11 mouse cellular contexts compared by ENCODE assay signal in genomic region chr5:120571056-120571740, GRCm38 (mm10). TPM values are rescaled to one million over a fixed set of nuclear protein-coding genes. Genes with fewer than 3 reads are reported as not detected.
A peak's percentile ranks its signal among the peaks of the same experiment; 100 is the strongest.
DNase-seq lines count a peak whose midpoint lies in the region; ATAC-seq lines count a peak whose summit lies in the region.
"Had no signal": no experiment of that assay in that cellular context is flagged by ENCODE, and none has a peak within 500 bp of the region (broad histone marks: within the 10 kb centered on the region; RNA-seq: fewer than 3 reads in every experiment).

No protein-coding gene starts in this region.

- no peak overlapping the region for H3K4me2 ChIP-seq in heart, embryonic 15.5 days
- H3K4me2 ChIP-seq in hindbrain, embryonic 15.5 days, result no peak overlapping the region
- H3K4me2 ChIP-seq in limb, embryonic 13.5 days (replicated peaks), result peak overlapping the region; percentile 20
- H3K4me2 ChIP-seq: midbrain, embryonic 12.5 days had no signal

- peaks cover 54% of the 10 kb centered on the region for H3K4me1 ChIP-seq in heart, embryonic 15.5 days (replicated peaks)
- peaks cover 47% of the 10 kb centered on the region for H3K4me1 ChIP-seq in brown adipose tissue, adult 24 weeks (ENCODE audit: control insufficient read depth, insufficient read depth, insufficient read length, low read length)
- peaks cover 61% of the 10 kb centered on the region for H3K4me1 ChIP-seq in hindbrain, embryonic 15.5 days (replicated peaks)
- H3K4me1 ChIP-seq in limb, embryonic 13.5 days, result peaks cover 70% of the 10 kb centered on the region

- H3K4me3 ChIP-seq in heart, embryonic 15.5 days, result no peak overlapping the region
- H3K4me3 ChIP-seq in brown adipose tissue, adult 24 weeks (ENCODE audit: insufficient read depth, low read depth, low read length), result no peak overlapping the region
- H3K4me3 ChIP-seq in hindbrain, embryonic 15.5 days, result no peak overlapping the region
- H3K4me3 ChIP-seq in limb, embryonic 13.5 days, result no peak overlapping the region
- H3K4me3 ChIP-seq: midbrain, embryonic 12.5 days had no signal

- no peak for DNase-seq in heart, postnatal 14 days
- DNase-seq in thymus, postnatal 10 days (ENCODE audit: low spot score in 2 of 2), result no peak
- no peak for DNase-seq in spleen, postnatal 4 days (ENCODE audit: low spot score in 2 of 2)
- DNase-seq in cerebellum, adult 8-10 months, result no peak

- no peaks in the 10 kb centered on the region for H3K9me3 ChIP-seq in heart, embryonic 15.5 days (replicated peaks)
- H3K9me3 ChIP-seq in hindbrain, embryonic 15.5 days, result no peaks in the 10 kb centered on the region
- no peaks in the 10 kb centered on the region for H3K9me3 ChIP-seq in limb, embryonic 13.5 days
- H3K9me3 ChIP-seq: G1E; midbrain, embryonic 12.5 days had no signal

- peak overlapping the region; percentile 31; the same call in 1 of the 2 replicates for H3K27ac ChIP-seq in heart, embryonic 15.5 days
- H3K27ac ChIP-seq in brown adipose tissue, adult 24 weeks (replicated peaks; ENCODE audit: low read depth, low read length), result peak overlapping the region; percentile 59
- H3K27ac ChIP-seq in hindbrain, embryonic 15.5 days (replicated peaks), result peak overlapping the region; percentile 60
- H3K27ac ChIP-seq in limb, embryonic 13.5 days, result peak overlapping the region; percentile 83
- H3K27ac ChIP-seq: midbrain, embryonic 12.5 days had no signal

- ATAC-seq in heart, embryonic 15.5 days (replicated peaks; ENCODE audit: insufficient number of reproducible peaks, insufficient read depth, low FRiP score, low read depth), result 0 out of 2 replicates have a peak, but pooled peaks have one; percentile 24
- ATAC-seq in hindbrain, embryonic 15.5 days (ENCODE audit: low FRiP score, low read depth), result no peak
- ATAC-seq in limb, embryonic 13.5 days (ENCODE audit: low FRiP score, low read depth), result no peak

- H3K9ac ChIP-seq in heart, embryonic 15.5 days, result no peak overlapping the region
- H3K9ac ChIP-seq in hindbrain, embryonic 15.5 days, result no peak overlapping the region
- H3K9ac ChIP-seq in limb, embryonic 13.5 days, result no peak overlapping the region
- H3K9ac ChIP-seq: midbrain, embryonic 12.5 days had no signal

- intact Hi-C loops in heart, postnatal 14 days (cut with DNase I), result loop anchor here (2.0 kb wide), 1 partner anchor 16 kb away; no protein-coding TSS in a partner anchor

- 59% methylated on average over 14 of the region's 14 CpGs for WGBS in heart, embryonic 15.5 days
- WGBS in hindbrain, embryonic 15.5 days, result 38% methylated on average over 14 of the region's 14 CpGs
- 35% methylated on average over 14 of the region's 14 CpGs for WGBS in limb, embryonic 13.5 days

- no peaks in the 10 kb centered on the region for H3K36me3 ChIP-seq in heart, embryonic 15.5 days
- no peaks in the 10 kb centered on the region for H3K36me3 ChIP-seq in hindbrain, embryonic 15.5 days
- H3K36me3 ChIP-seq in limb, embryonic 13.5 days, result peaks cover 5% of the 10 kb centered on the region; the same call in 1 of the 2 replicates
- H3K36me3 ChIP-seq: midbrain, embryonic 12.5 days had no signal

- H3K27me3 ChIP-seq in heart, embryonic 15.5 days, result no peaks in the 10 kb centered on the region
- H3K27me3 ChIP-seq in hindbrain, embryonic 15.5 days, result no peaks in the 10 kb centered on the region
- H3K27me3 ChIP-seq in limb, embryonic 13.5 days, result no peaks in the 10 kb centered on the region
- H3K27me3 ChIP-seq: midbrain, embryonic 12.5 days had no signal

RNA-seq across cellular contexts. Expression of gene Tpcn1, which starts 17.3 kb away (rescaled TPM):
- polyA plus RNA-seq in heart, embryonic 15.5 days (2015; fragmentation: Nextera tagmentation; extraction: Ambion mirVana), result 12.4 and 16.8 TPM in 2 replicates
- total RNA-seq in heart, postnatal 14 days (2021), result 10 to 100 TPM; 34.1 to 39.0 TPM
- 28.6 and 39.1 TPM in 2 replicates for polyA plus RNA-seq in brown adipose tissue, adult 24 weeks (2012; ENCODE audit: insufficient read depth, insufficient read length, missing spikeins)
- polyA plus RNA-seq in hindbrain, embryonic 15.5 days (2015; fragmentation: Nextera tagmentation; extraction: Ambion mirVana), result 18.1 and 19.7 TPM in 2 replicates
- 23.7 and 24.0 TPM in 2 replicates for polyA plus RNA-seq in limb, embryonic 13.5 days (2015; fragmentation: Nextera tagmentation; extraction: Ambion mirVana)

RNA-seq across cellular contexts. Expression of gene Iqcd, which starts 17.6 kb away (rescaled TPM):
- polyA plus RNA-seq in heart, embryonic 15.5 days (2015; fragmentation: Nextera tagmentation; extraction: Ambion mirVana), result 0.19 and 0.46 TPM in 2 replicates
- under 1 TPM in 1 of 2 experiments, not detected in 1; 0.15 TPM for total RNA-seq in heart, postnatal 14 days (2021)
- not detected in 2 replicates for polyA plus RNA-seq in brown adipose tissue, adult 24 weeks (2012; ENCODE audit: insufficient read depth, insufficient read length, missing spikeins)
- polyA plus RNA-seq in hindbrain, embryonic 15.5 days (2015; fragmentation: Nextera tagmentation; extraction: Ambion mirVana), result 1.6 and 2.3 TPM in 2 replicates
- 0.68 and 0.69 TPM in 2 replicates for polyA plus RNA-seq in limb, embryonic 13.5 days (2015; fragmentation: Nextera tagmentation; extraction: Ambion mirVana)
- total RNA-seq: hematopoietic stem cell, adult 5-6 weeks had no signal

RNA-seq across cellular contexts. Expression of gene Rita1, which starts 41.2 kb away (rescaled TPM):
- polyA plus RNA-seq in heart, embryonic 15.5 days (2015; fragmentation: Nextera tagmentation; extraction: Ambion mirVana), result 11.0 and 12.7 TPM in 2 replicates
- total RNA-seq in heart, postnatal 14 days (2021), result 10 to 100 TPM; 15.1 to 18.3 TPM
- 11.3 and 15.3 TPM in 2 replicates for polyA plus RNA-seq in brown adipose tissue, adult 24 weeks (2012; ENCODE audit: insufficient read depth, insufficient read length, missing spikeins)
- 28.7 and 31.1 TPM in 2 replicates for polyA plus RNA-seq in hindbrain, embryonic 15.5 days (2015; fragmentation: Nextera tagmentation; extraction: Ambion mirVana)
- polyA plus RNA-seq in limb, embryonic 13.5 days (2015; fragmentation: Nextera tagmentation; extraction: Ambion mirVana), result 15.6 and 17.9 TPM in 2 replicates

RNA-seq across cellular contexts. Expression of gene Ddx54, which starts 41.3 kb away (rescaled TPM):
- 23.4 and 32.9 TPM in 2 replicates for polyA plus RNA-seq in heart, embryonic 15.5 days (2015; fragmentation: Nextera tagmentation; extraction: Ambion mirVana)
- 10 to 100 TPM; 20.4 to 22.5 TPM for total RNA-seq in heart, postnatal 14 days (2021)
- 10.3 and 13.0 TPM in 2 replicates for polyA plus RNA-seq in brown adipose tissue, adult 24 weeks (2012; ENCODE audit: insufficient read depth, insufficient read length, missing spikeins)
- 37.9 and 41.3 TPM in 2 replicates for polyA plus RNA-seq in hindbrain, embryonic 15.5 days (2015; fragmentation: Nextera tagmentation; extraction: Ambion mirVana)
- 46.5 and 47.2 TPM in 2 replicates for polyA plus RNA-seq in limb, embryonic 13.5 days (2015; fragmentation: Nextera tagmentation; extraction: Ambion mirVana)

Comparison
In these comparisons a context has a peak if more than half of its experiments do, and no peak if none do; other contexts are left out.
1. H3K27ac ChIP-seq: peak in every context shown above with its lines; median percentile 83 in limb, embryonic 13.5 days; 60 in hindbrain, embryonic 15.5 days; 59 in brown adipose tissue, adult 24 weeks; 31 in heart, embryonic 15.5 days.